Mouse (Mus musculus) liver, embryonic 13.5 days (tissue): ENCODE measurements around the gene Pknox1. TPM values are rescaled to one million over a fixed set of nuclear protein-coding genes. Genes with fewer than 3 reads are reported as not detected.
"Not testable (repeated sequence)": the region's sequence is repeated elsewhere in the genome, so short reads cannot be mapped to it uniquely, and the experiment has no call there.

Source experiments
- ATAC-seq: fragments of 200-750 bp; cut with Nextera tagmentation; 2 replicates; pipeline ENCODE4 v1.8.0; 2017; ENCODE audit warnings: low read depth, mild to moderate bottlenecking, moderate number of reproducible peaks, moderate library complexity
- DNase-seq: peaks from one replicate; pipeline ENCODE4 v3.0.0; 2022
- H3K27ac ChIP-seq: fragments of 300-500 bp; sonication (generic); 2 replicates; pipeline ENCODE4 v1.5.1; 2015; ENCODE audit warnings: moderate library complexity, mild to moderate bottlenecking, inconsistent platforms
- H3K27me3 ChIP-seq: fragments of 300-500 bp; sonication (generic); 2 replicates; pipeline ENCODE4 v1.6.1; 2015; ENCODE audit warnings: mild to moderate bottlenecking, inconsistent platforms
- H3K36me3 ChIP-seq: fragments of 300-500 bp; sonication (generic); 2 replicates; pipeline ENCODE4 v1.6.1; 2015; ENCODE audit warnings: mild to moderate bottlenecking, inconsistent platforms
- H3K4me1 ChIP-seq: fragments of 300-500 bp; sonication (generic); replicated peaks from 2 replicates; pipeline ENCODE4 v1.6.1; 2015; ENCODE audit warnings: inconsistent platforms
- H3K4me2 ChIP-seq: fragments of 300-500 bp; sonication (generic); 2 replicates; pipeline ENCODE4 v1.6.1; 2015; ENCODE audit warnings: inconsistent platforms, mild to moderate bottlenecking, moderate library complexity
- H3K4me3 ChIP-seq: fragments of 300-500 bp; sonication (generic); replicated peaks from 2 replicates; pipeline ENCODE4 v1.5.1; 2015; ENCODE audit warnings: mild to moderate bottlenecking, inconsistent platforms
- H3K9ac ChIP-seq: fragments of 300-500 bp; sonication (generic); 2 replicates; pipeline ENCODE4 v1.6.1; 2015; ENCODE audit warnings: mild to moderate bottlenecking, inconsistent platforms
- H3K9me3 ChIP-seq: fragments of 300-500 bp; sonication (generic); replicated peaks from 2 replicates; pipeline ENCODE4 v1.6.1; 2016; ENCODE audit warnings: inconsistent platforms
- WGBS: fragments of 180-500 bp; shearing (Covaris S2); methylation state at CpG from one replicate; pipeline ENCODE4 v1.1.7; 2015; ENCODE audit not compliant: insufficient replicate concordance; 5-methylcytosine and 5-hydroxymethylcytosine counted together
- polyA plus RNA-seq: library from polyadenylated mRNA; unstranded; fragments of >200 nt; fragmentation: Nextera tagmentation; extraction: Ambion mirVana; gene quantifications from 2 replicates; pipeline ENCODE4 v1.2.1, GENCODE M21; 2015

Gene Pknox1
- 11.1 and 12.9 TPM in 2 replicates for polyA plus RNA-seq

DNA sequence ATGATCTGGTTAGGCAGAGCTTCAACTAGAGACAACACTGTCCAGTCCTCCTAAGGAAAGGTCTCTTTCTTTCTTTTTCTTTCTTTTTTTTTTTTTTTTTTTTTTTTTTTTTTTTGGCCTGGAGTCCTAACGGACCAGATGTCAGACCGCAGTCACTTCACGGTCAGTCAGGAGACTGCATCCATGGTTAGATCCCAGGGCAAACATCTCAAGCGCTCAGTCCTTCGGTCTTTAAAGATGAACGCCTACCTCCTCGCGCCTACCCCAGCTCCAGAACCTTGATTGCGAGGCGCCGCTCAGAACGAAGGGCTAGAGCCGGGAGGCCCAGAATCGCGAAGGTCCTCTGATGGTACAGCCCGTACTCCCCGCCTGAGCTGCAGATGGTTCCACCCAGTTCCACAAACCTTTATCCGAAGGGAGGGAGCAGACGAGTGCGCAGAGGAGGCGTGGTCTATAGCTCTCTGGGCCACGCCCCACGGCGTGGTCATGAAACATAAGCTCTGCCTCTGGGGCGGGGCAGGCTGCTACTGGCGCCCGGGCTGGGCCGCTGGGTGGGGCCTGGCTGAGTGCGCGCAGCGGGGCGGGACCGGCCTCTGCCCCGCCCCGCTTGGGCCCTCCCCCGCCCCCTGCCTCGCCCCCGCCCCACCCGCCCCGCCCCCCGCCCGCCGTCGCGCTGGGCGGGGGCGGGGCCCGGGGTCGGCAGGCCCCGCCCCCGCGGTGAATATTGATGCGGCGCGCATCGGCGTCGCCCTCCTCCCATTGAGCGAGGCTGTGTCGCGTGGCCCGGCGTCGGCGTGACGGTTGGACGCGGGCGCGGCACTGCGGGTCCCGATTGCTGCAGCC, at the start of gene Pknox1:
Pknox1 (plus strand) TSS at position 720 of the 843 bp plus-strand sequence.
- no peaks in the 10 kb centered on the region for H3K36me3 ChIP-seq
- ATAC-seq, result peak; percentile 90
- DNase-seq, result peak; percentile 99
- H3K27me3 ChIP-seq, result no peaks in the 10 kb centered on the region
- peak within 1 kb of the TSS; percentile 94 for H3K4me3 ChIP-seq
- under 1% methylated on average over 50 of the region's 72 CpGs for WGBS
- H3K27ac ChIP-seq, result peak within 1 kb of the TSS; percentile 93
- peak within 1 kb of the TSS; percentile 96 for H3K9ac ChIP-seq
- H3K4me2 ChIP-seq, result peak within 1 kb of the TSS; percentile 98
- no peaks in the 10 kb centered on the region for H3K9me3 ChIP-seq
- peaks cover 42% of the 10 kb centered on the region for H3K4me1 ChIP-seq

DNA sequence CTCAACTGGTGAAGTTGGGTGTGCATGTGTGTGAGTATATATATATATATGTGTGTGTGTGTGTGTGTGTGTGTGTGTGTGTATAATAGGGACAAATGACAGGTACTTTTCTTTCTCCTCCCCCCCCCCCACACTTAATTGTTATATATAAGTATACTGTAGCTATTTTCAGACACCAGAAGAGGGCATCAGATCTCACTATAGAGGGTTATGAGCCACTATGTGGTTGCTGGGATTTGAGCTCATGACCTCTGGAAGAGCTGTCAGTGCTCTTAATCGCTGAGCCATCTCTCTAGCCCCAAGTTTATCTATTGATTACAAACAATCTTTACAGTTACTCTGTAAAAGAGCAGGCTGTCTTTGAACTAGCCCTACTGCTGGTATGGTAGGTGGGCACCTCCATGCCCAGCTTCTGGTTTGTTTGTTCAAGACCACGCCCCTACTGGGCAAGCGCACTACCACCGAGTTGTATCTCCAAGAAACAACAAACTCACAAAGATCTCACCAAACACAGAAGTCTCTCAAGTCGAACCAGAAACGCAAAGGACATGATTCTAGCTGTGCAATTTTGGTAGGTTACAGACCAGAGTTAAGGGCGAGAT, 45.1 kb upstream of the Pknox1 start:
- peak; percentile 53 for ATAC-seq
- Histone ChIP-seq H3K4me2 (peak overlapping the region; percentile 90), H3K9ac (0 out of 2 replicates have a peak overlapping the region, but pooled peaks have one; percentile 5), H3K9me3 (no peaks in the 10 kb centered on the region), H3K27me3 (no peaks in the 10 kb centered on the region), H3K36me3 (peaks cover 18% of the 10 kb centered on the region), H3K4me3 (peak overlapping the region; percentile 82), H3K4me1 (peaks cover 26% of the 10 kb centered on the region), H3K27ac (0 out of 2 replicates have a peak overlapping the region, but pooled peaks have one; percentile 19)
- no peak for DNase-seq
- 1% methylated on average over 7 of the region's 7 CpGs for WGBS

GRCm38 (mm10) chr17:31519946-31520838, 44.3 kb upstream of the Pknox1 start, which contains the start of the genes Wdr4 and Ndufv3:
Gene Wdr4, minus strand, starts transcription at chr17:31519980.
Gene Ndufv3, plus strand, starts transcription at chr17:31520115.
- WGBS, result under 1% methylated on average over 45 of the region's 45 CpGs
- Histone ChIP-seq H3K4me2 (peak within 1 kb of the TSS; percentile 90), H3K27ac (peak within 1 kb of the TSS; percentile 78), H3K4me3 (peak within 1 kb of the TSS; percentile 82), H3K4me1 (peaks cover 32% of the 10 kb centered on the region), H3K9me3 (no peaks in the 10 kb centered on the region), H3K9ac (peak within 1 kb of the TSS; percentile 81), H3K27me3 (no peaks in the 10 kb centered on the region), H3K36me3 (peaks cover 21% of the 10 kb centered on the region)
- ATAC-seq (peak; percentile 96), DNase-seq (peak; percentile 99)

- ATAC-seq (no peak), DNase-seq (no peak)
- H3K27me3 ChIP-seq, result no peaks in the 10 kb centered on the region
- 21% methylated on average over 3 of the region's 3 CpGs for WGBS
- H3K4me3 ChIP-seq, result peak overlapping the region; percentile 82
- H3K4me1 ChIP-seq, result peaks cover 34% of the 10 kb centered on the region
- no peak overlapping the region for H3K27ac ChIP-seq
- peaks cover 21% of the 10 kb centered on the region for H3K36me3 ChIP-seq
- peak overlapping the region; percentile 81 for H3K9ac ChIP-seq
- no peaks in the 10 kb centered on the region for H3K9me3 ChIP-seq
- peak overlapping the region; percentile 90 for H3K4me2 ChIP-seq
These were observed 43.6 kb upstream of the Pknox1 start for GRCm38 (mm10) chr17:31520895-31521294.

DNA sequence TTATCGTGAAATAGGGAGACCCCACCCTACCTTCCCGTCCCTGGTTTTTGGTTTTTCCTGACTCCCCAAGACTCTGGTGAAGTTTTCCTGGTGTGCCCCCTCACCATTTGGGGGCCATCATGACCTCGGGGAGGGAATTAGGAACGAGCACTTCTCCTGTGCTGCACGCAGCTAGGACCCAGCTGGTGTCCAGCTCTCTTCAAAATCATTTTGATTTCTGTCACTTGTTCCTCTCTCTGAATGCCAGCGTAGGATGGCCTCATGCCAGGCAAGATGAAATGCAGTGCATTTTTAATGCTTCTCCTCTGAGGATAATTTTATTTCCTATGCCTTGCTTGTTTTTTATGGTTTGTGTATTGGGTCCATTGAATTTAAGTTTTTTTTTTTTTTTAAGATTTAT, 42.6 kb upstream of the Pknox1 start:
- Histone ChIP-seq H3K9ac (no peak overlapping the region), H3K36me3 (peaks cover 26% of the 10 kb centered on the region), H3K27ac (no peak overlapping the region), H3K27me3 (no peaks in the 10 kb centered on the region), H3K4me2 (0 out of 2 replicates have a peak overlapping the region, but pooled peaks have one; percentile 90), H3K4me3 (no peak overlapping the region), H3K9me3 (no peaks in the 10 kb centered on the region), H3K4me1 (peaks cover 34% of the 10 kb centered on the region)
- ATAC-seq, result no peak
- WGBS, result 82% methylated on average over 6 of the region's 6 CpGs
- no peak for DNase-seq

- Histone ChIP-seq H3K4me1 (peaks cover 27% of the 10 kb centered on the region), H3K4me3 (no peak overlapping the region), H3K4me2 (no peak overlapping the region), H3K9me3 (no peaks in the 10 kb centered on the region), H3K27me3 (no peaks in the 10 kb centered on the region), H3K9ac (no peak overlapping the region), H3K36me3 (peaks cover 48% of the 10 kb centered on the region), H3K27ac (no peak overlapping the region)
- DNase-seq, result no peak
- no peak for ATAC-seq
- WGBS, result 78% methylated on average over 4 of the region's 4 CpGs
These were observed 39.4 kb upstream of the Pknox1 start for GRCm38 (mm10) chr17:31525114-31525513.

- WGBS, result 100% methylated on average over 3 of the region's 3 CpGs
- no peaks in the 10 kb centered on the region for H3K9me3 ChIP-seq
- H3K36me3 ChIP-seq, result peaks cover 49% of the 10 kb centered on the region
- H3K9ac ChIP-seq, result no peak overlapping the region
- ATAC-seq (no peak; the same call in 1 of the 2 replicates), DNase-seq (no peak)
- H3K27ac ChIP-seq, result no peak overlapping the region
- no peaks in the 10 kb centered on the region for H3K27me3 ChIP-seq
- no peak overlapping the region for H3K4me3 ChIP-seq
- peaks cover 22% of the 10 kb centered on the region for H3K4me1 ChIP-seq
- no peak overlapping the region for H3K4me2 ChIP-seq
These were observed 38.7 kb upstream of the Pknox1 start for GRCm38 (mm10) chr17:31525816-31526215.

DNA sequence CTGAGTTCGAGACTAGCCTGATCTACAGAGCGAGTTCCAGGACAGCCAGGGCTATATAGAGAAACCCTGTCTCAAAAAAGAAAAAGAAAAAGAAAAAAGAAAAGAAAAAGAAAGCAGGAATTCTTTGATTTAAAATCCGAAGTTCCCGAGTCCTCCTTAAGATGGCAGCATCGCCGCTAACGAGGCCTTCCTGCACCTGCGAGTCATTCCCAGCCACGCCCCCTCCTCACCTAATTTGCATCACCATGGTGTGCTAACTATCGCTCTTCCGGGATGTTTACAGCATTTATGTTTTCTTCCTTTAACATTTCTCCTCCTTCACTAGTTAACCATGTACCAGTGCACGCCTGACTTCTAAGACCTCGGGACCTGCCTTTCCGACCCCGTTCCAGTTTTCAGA, 35.2 kb upstream of the Pknox1 start:
- H3K36me3 ChIP-seq, result peaks cover 47% of the 10 kb centered on the region
- 60% methylated on average over 15 of the region's 15 CpGs for WGBS
- no peak for DNase-seq

DNA sequence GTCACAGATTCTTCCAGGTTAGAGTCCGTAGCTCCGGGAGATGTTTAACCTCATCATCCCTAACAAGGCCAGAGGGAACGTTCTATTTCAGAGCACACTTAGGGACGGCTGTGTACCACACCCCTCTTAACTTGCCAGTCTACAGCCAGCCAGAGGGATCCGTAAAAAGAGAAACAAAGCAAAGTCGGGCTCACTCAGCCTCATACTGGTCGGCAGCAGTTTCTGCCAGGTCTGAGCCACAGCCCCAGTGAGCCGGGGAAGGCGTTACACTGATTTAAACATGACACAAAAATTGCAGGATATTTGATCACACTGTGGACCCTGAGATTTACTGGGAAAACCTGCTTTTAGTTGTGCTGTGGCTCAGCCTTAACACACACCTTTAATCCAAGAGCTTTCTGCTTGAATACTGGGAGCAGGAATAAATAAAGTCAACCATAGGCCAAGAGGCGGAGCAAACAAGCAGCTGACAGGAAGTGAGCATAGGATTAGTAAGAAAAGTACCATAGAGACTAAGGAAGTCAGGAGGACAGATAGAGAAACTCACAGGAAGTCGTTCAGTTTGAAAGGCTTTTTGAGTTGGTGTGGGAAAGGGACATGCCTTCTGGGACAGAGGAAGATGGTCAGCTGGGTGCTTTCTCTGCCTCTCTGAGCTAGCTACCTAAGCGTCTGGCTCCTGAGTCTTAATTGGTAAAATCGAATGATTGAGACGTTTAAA, 32.9 kb upstream of the Pknox1 start:
- Histone ChIP-seq H3K4me3 (no peak overlapping the region), H3K27me3 (no peaks in the 10 kb centered on the region), H3K36me3 (peaks cover 42% of the 10 kb centered on the region), H3K9ac (no peak overlapping the region), H3K27ac (no peak overlapping the region), H3K4me2 (no peak overlapping the region), H3K9me3 (no peaks in the 10 kb centered on the region), H3K4me1 (no peaks in the 10 kb centered on the region)
- no peak for ATAC-seq
- 70% methylated on average over 14 of the region's 14 CpGs for WGBS
- no peak for DNase-seq

More for the DNA sequence above, 35.2 kb upstream of the Pknox1 start:
- Histone ChIP-seq H3K27ac (no peak overlapping the region), H3K4me1 (0 out of 2 replicates have a peak, but pooled peaks cover 10% of the 10 kb centered on the region), H3K9me3 (no peaks in the 10 kb centered on the region), H3K4me2 (no peak overlapping the region), H3K4me3 (no peak overlapping the region), H3K9ac (no peak overlapping the region), H3K27me3 (no peaks in the 10 kb centered on the region)
- no peak for ATAC-seq

DNA sequence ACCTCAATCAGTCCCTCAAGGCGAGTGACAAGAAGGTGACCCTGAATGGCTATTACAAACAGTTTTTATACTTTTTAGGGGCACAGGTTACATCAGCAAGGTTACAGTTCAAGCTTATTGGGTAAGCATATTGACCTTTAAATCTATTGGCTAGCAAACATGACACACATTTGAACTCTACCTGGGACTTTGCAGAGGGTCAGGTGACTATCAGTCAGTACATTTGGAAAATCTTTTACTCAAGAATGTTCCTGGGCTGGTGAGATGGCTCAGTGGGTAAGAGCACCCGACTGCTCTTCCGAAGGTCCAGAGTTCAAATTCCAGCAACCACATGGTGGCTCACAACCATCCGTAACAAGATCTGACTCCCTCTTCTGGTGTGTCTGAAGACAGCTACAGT, 32.2 kb upstream of the Pknox1 start:
- not testable (repeated sequence) for ATAC-seq, H3K27me3 ChIP-seq, H3K9me3 ChIP-seq, H3K4me2 ChIP-seq, H3K4me1 ChIP-seq, H3K27ac ChIP-seq, H3K9ac ChIP-seq, H3K4me3 ChIP-seq, DNase-seq
- H3K36me3 ChIP-seq, result peaks cover 35% of the 10 kb centered on the region
- 83% methylated on average over 4 of the region's 4 CpGs for WGBS
